Mouse (Mus musculus) spleen, adult 12 weeks (tissue): ENCODE measurements around the gene Pde3a.

Source experiments
- DNase-seq: peaks from one replicate; pipeline ENCODE4 v3.0.0; 2022; ENCODE audit warnings: low spot score

Pde3a gene

DNA sequence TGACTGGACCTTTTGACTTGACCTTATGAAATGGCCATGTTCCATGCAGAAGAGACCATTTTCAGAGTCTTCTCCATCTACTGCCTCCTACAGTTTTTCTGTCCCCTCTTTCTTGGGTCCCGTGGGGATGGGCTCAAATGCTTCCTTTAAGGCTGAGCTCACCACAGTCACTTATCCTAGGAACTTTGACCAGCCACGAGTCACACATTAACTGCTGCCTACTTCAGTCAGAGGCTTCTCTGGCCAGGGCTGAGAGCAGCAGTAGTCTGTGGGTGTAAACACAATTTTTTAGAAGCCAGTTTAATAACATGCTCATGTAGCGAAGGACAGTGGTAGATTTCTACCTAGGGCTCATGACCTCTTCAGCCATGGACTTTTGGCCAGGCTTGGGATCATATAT is 79.0 kb downstream of the Pde3a start:
- DNase-seq = no peak

DNA sequence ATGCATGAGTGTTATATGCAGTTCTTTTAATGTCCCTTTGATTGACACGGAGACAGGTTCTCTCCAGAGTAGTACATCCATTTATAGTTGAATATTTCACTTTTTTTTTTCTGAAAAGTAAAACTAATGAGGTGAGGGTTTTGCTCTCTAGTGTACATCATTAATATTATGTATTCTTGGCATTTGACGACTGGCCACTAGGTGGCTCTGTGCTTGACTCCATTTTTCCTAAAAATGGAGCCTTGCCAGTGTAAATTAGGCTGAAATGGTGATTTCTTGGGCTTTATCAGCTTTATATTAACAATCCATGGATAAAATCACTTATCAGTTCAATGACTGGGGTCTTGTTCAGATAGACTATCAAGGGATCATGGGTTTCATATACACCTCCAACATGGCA is 82.4 kb downstream of the Pde3a start:
- no peak for DNase-seq

DNA sequence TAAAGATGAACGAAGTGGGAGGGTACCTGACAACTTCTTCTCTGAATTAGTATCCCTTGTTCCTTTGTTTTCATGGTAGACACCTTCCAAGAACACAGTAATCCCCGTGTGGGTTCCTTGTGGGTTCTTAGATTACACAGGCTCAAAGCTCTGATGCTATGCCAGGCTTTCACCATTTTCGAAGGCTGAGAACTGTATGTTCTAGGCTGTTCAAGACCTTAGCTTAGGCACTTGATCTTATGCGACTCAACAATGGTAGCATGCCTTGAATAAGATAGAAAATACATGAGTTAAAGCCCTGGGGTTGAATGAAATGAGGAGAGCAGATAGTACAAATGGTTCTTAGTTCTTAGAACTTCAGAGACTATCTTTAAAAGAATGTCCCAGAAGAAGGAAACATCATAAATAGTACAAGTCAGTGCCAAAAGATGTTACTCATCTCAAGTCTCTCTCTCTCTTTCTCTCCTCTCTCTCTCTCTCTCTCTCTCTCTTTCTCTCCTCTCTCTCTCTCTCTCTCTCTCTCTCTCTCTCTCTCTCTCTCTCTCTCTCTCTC is 83.6 kb downstream of the Pde3a start:
- DNase-seq = no peak

DNA sequence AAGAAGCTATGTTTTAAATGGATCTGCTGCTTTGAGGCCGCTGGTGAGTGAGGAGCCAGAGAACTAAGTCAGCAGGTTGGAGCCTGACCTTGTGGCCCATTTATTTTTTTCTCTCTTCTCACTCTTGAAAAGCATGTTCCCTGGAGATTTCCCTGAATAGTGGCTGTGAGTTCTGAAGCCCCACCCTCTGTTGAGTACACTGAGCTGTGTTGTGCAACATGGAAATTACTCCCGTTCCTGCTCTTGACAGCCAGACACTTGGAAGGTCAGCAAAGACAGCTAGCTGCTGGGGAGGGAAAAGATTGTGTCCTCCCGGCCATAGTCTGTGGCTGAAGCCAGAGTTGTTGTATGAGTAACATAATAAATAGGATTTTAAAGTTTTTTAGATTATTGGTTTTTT is 84.2 kb downstream of the Pde3a start:
- no peak for DNase-seq

DNA sequence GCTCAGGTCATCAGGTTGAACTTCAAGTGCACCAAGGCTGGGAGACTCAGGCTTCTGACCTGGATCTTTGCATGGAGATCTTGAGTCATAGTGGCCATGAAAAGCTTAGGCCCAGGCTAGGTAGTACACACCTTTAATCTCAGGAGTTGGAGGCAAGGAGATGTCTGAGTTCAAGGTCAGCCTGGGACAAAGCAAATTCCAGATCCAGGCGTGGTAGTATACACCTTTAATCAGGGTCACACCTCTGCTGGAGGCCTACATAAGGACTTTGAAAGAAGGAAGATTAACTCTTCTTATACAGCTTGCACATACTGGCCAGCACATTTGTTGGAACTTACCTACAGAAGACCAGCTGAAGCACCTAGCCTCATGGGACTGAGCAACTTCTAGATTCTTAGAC is 86.8 kb downstream of the Pde3a start:
- DNase-seq = no peak

DNA sequence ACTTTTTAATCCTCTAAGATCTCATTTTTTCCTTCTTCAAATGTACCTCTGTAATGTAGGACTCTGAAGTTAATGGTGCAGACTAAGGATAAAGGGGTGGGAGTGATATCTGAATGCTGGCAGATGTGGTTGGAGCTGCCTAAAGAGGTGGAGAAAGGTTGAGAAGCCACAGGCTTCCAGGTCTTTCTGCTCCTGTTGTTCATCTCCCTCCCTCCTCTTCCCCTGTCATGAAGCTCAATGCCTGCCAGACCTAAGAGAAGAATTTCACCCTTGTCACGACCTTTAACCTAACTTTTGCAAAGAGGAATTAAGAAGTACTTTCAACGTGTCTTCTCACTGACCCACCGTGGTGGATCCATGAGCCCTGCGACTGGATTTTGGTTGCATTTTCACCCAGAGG is 87.4 kb downstream of the Pde3a start:
- DNase-seq = no peak

DNA sequence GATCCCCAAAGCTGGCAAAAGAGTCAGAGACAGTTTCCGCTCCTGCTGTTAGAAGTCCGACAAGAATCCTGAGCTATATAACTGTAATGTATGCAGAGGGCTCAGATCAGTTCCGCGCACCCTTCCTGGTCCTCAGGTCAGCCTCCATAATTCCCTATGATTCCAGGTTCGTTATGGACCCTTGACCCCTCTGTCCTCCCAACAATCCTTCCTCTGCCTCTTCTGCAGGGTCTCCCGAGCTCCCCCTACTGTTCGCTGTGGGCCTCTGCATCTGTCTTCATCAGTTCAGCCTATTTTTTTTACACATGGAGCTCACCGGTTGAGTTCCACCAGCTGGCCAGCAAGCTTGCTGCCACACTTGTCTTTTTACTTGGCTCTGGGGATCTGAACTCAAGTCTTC is 88.6 kb downstream of the Pde3a start:
- no peak for DNase-seq

DNA sequence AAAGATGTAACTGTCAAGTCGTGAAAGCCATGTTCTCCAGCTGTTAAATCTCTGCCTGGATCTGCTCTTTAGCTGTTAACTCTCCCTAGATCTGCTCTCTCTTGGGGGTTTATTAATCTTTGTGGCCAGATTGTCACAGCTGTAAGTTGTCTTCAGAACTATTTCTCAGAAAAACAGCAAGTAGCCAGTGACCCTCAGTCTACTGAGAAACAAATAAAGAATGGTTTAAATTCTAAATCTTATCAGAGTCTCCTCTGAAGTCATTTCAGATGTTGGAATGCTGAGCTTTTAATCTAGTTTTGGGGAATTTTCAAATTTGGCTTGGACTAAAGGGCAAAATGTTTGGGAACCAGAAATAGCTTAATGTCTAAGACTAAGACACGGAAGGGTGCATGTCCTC is 92.3 kb downstream of the Pde3a start:
- no peak for DNase-seq

DNA sequence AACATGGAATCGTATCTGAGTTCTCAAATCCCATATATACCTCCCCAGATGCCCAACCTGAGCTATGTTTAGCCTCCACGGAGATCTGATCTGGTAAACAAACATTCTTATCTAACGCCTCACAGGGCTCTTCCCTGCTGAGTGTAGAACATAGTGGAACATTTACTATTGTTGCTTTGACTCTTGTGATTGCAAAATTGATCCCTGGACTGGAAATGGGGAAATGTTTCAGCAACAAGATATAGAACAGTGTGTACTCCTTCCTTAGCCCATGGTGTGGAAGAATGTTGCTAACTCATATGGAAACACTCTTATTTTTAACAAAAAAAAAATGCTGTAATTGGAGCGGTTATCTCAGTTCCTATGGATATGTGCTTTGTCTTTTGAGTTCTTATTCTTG is 98.8 kb downstream of the Pde3a start:
- no peak for DNase-seq

DNA sequence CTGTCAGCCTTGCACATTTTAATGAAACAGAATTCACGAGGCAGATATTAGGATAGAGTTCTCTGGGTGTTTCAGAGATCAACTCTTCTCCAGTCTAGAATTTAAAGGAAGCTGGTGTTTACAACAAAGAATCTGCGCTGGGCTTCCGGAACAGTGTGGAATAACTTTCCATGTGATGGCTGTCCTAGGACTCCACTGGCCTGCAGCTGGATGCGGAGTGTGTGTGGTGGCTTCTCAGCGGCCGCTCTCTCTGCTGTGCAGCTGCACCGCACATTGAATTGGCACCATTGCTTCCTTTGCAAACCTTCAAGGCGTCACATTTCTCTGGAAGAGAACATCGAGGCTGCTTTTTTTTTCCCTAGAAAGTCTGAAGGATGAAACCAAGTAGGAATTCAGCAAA is 99.5 kb downstream of the Pde3a start:
- no peak for DNase-seq

DNA sequence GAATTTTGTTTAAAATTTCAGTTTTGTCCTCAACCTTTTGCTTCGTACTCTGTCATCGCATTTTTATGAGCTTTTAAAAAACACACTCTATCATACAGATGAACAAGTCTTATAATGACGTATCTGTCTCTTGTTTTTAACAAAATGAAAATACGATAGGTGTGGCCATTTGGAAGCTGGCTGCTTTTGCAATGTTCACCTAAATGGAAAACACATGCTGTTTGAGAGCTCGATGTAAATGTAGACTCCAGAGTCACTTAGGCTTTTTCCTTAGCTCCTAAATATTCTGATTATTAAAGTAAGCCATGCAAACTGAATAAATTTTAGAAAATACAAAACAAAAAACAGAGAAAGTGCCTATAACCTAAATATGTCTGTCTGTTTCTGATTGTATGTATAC is 101.2 kb downstream of the Pde3a start:
- DNase-seq = no peak

DNA sequence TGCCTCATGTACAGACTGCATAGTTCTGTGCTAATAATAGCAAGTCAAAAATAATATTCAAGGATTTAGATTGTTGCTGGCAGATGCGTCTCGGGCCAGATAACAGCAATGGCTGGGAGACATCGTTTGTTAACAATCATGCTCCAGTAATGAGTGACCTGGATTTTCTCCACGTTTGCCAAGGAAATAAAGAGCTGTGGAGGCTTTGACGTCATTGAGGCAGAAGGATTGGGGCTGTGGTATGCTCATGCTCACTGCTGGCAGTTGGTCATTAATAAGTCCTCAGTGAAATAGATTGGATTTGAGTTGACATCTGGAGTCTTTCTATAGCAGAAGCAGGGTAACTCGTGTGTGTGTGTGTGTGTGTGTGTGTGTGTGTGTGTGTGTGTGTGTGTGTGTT is 103.2 kb downstream of the Pde3a start:
- no peak for DNase-seq

DNA sequence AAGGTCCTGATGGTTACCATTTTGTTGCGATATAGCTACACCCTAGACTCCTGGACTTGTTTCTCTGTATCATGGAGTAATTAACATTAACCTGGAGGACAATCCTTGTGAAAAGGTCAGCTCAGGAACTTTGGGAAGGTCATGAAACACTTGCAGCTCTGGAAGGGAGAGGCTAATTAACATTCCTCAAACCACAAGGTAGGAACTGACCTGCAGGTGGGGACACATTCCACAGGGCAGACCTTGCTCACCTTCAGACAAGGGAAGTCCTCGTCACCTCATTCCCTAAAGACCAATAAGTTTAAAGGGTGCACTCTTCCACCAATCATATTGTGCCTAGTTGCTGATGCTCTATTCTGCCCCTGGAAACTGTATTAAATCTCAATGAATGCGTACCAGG is 114.6 kb downstream of the Pde3a start:
- DNase-seq = no peak

DNA sequence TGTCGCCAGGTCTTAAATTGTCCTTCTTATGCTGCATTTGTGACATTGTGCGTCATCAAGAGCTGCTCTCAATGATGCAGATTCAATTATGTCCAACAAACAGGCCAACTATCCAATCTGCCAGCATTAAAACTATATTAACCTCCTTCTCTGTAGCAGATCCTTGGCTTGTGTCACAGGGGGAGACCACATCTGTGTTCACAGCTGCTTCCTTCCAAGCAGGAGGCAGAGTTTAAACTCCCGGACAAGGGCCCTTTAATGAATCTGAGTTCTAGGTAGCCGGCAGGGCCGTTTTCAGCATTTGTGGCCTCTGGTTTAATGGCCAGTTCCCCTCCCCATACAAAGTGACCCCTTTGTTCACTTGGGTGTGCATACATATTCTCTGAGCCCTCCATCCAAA is 118.0 kb downstream of the Pde3a start:
- no peak for DNase-seq

DNA sequence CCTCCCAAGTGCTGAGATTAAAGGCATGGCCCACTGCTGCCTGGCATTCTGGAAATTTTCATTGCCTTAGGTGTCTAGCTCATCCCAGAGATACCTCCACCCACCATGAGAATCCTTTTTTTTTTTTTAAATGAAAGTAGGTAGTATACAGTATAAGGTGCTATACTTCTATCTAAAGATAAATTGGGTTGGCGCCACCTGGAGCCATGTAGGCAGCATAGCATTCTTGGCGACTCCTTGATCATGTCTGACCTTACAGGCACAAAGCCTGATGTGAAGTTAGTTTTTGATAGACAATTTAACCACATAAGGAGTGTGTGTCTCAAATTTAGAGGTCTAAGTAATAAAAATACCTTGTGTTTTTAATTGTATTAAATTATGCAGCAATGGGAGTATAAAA is 123.6 kb downstream of the Pde3a start:
- DNase-seq = no peak

DNA sequence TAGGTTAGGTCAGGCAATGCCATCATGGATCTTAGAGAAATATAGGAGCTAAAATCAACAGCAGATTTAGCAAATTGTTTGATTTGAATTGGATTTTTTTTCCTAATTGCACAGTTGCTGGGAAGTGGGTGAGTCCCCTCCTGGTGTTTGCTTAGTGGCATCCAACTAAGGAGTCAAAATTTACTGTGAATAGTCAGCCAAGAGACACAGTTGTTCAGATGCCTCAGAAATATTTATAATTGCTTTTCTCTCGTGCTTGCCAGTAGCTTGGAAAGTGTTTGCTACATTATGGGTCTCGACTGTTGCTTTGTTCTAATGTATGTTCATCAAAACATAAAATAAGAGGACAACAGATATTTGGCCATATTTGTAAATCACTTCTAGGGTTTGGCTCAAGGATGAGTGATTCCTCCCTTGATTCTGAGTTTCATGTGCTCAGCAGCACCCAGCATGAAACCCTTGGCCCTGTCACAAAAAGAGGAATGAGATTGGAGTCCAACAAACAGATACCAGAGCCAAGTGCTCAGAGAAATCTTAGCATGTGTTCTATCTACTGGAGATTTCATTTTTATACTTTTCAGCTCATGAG is 125.5 kb downstream of the Pde3a start:
- no peak for DNase-seq

DNA sequence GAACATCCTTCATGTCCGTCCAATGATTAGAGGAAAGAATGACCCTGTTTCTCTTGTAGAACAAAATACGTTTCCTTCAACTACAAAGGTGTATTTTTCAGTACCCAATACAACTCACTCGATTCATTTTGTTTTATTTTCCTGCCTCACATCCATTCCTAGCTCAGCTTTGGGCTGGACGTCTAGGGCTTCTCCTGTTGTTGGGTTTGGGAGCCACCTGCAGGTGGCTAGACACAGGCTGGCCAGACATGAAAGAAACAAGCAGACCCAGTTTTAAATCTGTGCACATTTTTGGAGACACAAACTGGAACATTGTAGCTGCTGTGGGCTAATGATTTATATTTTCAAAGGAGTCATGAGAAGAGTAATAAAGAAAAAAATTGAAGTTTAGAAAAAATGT is 126.1 kb downstream of the Pde3a start:
- DNase-seq = no peak

DNA sequence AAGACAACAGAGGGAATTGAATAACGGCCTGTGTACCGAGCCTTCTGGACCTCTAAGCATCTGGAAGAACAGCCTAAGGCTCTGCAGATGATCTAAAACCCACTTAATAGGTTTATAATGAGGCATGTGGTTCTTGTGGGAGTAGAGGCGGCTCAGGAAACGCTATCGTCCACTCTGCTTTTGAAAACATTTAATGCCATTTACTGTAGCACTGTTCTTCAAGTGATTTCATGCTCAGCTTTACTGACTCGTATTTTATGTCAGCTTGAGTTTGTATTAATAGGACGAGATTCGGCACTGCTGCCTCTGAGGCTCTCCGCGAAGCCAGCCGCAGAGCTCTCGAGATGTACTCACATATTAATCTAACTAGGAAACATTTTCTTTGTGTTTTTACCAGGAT is 131.9 kb downstream of the Pde3a start:
- no peak for DNase-seq

DNA sequence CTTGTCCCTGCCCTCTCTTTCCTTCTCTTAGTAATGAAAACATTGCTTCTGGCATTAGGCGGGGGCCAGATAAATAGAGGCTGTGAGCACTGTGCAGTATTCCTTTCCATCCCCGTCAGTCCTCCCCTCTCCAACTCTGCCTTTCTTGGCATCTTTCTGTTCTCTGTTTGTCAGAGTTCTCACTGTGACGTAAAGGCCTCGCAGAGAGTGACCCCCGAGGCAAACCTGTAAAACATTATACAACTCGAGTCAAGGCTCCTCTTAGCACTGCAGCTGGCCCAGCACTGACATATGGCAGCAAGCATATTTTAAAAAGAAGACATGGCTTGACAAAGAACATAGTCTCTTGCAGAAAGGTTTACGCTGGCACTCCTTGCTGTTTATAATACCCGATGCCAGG is 132.4 kb downstream of the Pde3a start:
- DNase-seq = no peak

DNA sequence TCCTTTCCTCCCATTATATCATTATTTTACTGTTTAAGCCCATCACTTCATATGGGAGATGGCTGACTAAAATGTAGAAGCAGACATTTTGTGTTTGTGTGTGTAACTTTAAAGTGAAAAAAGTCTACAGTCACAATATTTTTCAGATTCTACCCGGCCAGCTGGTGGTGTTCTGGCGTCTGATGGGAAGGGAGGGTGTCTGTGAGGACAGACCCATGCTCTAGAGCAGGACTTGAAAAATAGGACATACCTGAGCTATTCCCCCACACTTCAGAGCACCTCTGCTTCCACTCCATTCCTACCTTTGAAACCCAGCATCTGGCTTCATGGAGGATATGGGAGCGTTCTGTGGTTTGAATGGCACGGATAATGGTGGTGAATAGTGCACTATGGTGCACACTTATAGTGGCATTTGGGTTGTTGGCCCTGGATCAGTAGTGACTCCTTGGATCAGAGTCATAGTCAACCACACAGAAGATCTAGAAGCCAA is 132.9 kb downstream of the Pde3a start:
- no peak for DNase-seq

DNA sequence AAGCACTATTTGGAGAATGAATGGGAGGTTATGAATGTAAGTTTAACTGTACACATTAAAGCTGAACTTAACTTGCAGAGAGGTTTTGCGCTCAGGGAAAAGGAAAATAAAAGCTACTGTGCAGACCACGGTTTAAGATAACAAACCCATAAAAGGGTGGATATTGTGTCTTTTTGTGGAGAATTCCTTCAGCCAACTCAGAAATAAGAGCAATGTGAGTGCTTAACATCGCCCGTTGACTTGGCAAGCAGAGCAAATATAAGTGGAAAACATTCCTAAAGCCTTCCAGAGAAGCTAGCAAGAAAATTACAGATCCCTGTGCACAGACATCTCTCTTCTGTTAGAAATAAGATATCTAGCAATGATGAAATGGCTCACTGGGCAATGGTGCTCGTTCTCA is 139.0 kb downstream of the Pde3a start:
- no peak for DNase-seq

DNA sequence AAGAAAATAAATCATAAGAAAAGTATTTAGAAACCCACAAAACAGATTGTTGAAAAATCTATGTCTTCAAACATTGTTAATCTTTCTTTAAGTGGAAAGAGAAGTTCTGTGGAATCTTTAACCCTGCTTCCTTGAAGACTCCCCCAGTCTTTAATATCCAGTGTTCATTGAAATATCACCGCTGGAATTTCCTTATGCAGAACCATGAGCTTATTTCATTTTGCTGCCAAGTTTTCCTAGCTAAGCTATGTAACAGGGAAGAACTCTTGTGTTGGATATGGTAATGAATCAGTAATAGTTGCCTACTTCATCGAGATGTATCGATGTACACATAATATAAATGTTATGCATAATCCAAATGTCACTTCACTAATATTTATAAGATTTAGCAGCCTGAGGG is 146.9 kb downstream of the Pde3a start:
- no peak for DNase-seq

DNA sequence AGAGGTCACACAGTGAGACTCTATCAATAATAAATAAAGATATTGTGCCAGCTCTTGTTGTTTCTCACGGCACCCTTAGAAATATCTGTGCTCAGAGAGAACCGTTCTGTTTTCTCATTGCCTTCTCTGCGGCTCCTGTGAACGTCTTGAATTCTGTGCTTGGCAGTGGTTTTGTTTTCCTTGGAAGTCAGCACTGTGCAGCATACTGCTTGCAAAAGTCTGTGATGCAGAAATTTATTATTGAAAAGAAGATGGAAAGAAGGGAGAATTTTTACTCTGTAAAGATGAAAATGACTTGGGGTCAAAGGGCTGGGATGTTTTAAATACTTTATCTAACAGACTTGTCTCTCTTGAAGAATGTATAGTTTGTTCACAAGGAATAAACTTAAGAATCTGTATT is 150.3 kb downstream of the Pde3a start:
- no peak for DNase-seq

DNA sequence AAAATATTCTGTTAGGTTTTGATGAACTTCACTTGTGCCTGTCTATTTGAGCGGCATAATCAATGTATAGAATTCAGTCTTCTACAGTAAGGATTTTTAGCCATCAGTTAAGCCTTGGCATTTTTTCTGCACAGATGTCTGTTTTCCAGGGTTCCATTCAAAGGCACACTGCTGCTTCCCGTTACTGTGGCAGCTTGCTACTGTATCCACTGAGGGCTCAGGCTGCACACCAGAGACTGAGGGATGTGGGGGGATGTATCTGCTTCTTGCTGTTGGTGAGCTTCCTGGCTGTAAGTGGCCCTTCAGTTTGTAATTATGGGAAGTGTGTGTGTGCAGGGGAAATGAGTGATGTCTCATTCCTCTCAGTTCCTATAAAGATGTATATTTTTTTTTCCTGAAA is 154.9 kb downstream of the Pde3a start:
- no peak for DNase-seq

DNA sequence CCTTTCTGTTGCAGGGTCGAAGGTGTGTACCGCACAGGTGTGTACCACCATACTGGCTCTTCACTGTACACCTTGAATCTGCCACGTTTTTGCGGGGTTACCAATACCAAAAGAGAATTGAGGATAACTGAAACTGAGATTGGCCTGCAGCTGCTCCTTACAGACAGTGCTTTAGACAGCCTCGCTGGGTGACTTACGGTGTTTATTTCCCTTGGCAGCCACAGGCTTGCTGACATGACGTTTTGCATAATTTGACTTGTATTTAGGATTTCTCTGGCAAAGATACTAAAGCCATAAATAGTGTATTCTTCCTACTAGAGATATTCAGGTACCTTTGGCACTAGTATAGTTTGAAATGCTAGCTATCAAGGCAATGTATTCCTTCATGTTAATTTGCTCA is 155.6 kb downstream of the Pde3a start:
- DNase-seq = no peak
